Mouse (Mus musculus) stomach, postnatal 0 days (tissue): ENCODE results near the gene Gm21860. TPM values are rescaled to one million over a fixed set of nuclear protein-coding genes. Genes with fewer than 3 reads are reported as not detected.
"Not testable (repeated sequence)": the region's sequence is repeated elsewhere in the genome, so short reads cannot be mapped to it uniquely, and the experiment has no call there.

ENCODE experiments used
- ATAC-seq: fragments of 200-750 bp; cut with Nextera tagmentation; 2 replicates; pipeline ENCODE4 v1.8.0; 2017; ENCODE audit not compliant: low FRiP score, low TSS enrichment
- DNase-seq: peaks from one replicate; pipeline ENCODE4 v3.0.0-alpha.2; 2016; ENCODE audit warnings: low spot score
- H3K27ac ChIP-seq: fragments of 300-500 bp; sonication (generic); replicated peaks from 2 replicates; pipeline ENCODE4 v1.5.1; 2014; ENCODE audit warnings: mild to moderate bottlenecking, control low read depth
- H3K27me3 ChIP-seq: fragments of 300-500 bp; sonication (generic); 2 replicates; pipeline ENCODE4 v1.6.1; 2014; ENCODE audit warnings: low read length; ENCODE audit not compliant: control insufficient read depth, insufficient read depth
- H3K36me3 ChIP-seq: fragments of 300-500 bp; sonication (generic); 2 replicates; pipeline ENCODE4 v1.6.1; 2014; ENCODE audit warnings: low read length, mixed read lengths; ENCODE audit not compliant: control insufficient read depth, insufficient read depth
- H3K4me1 ChIP-seq: fragments of 300-500 bp; sonication (generic); replicated peaks from 2 replicates; pipeline ENCODE4 v1.6.1; 2014; ENCODE audit warnings: antibody characterized with exemption; ENCODE audit not compliant: control insufficient read depth, insufficient read depth
- H3K4me2 ChIP-seq: fragments of 300-500 bp; sonication (generic); replicated peaks from 2 replicates; pipeline ENCODE4 v1.6.1; 2014; ENCODE audit warnings: low read depth, mild to moderate bottlenecking, control low read depth, moderate library complexity
- H3K4me3 ChIP-seq: fragments of 300-500 bp; sonication (generic); 2 replicates; pipeline ENCODE4 v1.5.1; 2014; ENCODE audit warnings: low read depth, low read length, control low read depth
- H3K9ac ChIP-seq: fragments of 300-500 bp; sonication (generic); 2 replicates; pipeline ENCODE4 v1.6.1; 2014; ENCODE audit warnings: mild to moderate bottlenecking, low read length, control low read depth, mixed read lengths
- H3K9me3 ChIP-seq: fragments of 300-500 bp; sonication (generic); 2 replicates; pipeline ENCODE4 v1.6.1; 2016; ENCODE audit warnings: low read length; ENCODE audit not compliant: control insufficient read depth
- WGBS: fragments of 180-500 bp; shearing (Covaris S2); extraction: QIAGEN DNeasy Blood & Tissue Kit; methylation state at CpG from one replicate; pipeline ENCODE4 v1.1.7; 2014; 5-methylcytosine and 5-hydroxymethylcytosine counted together
- polyA plus RNA-seq: library from polyadenylated mRNA; unstranded; fragments of >200 nt; fragmentation: Nextera tagmentation; extraction: Ambion mirVana; gene quantifications from 2 replicates; pipeline ENCODE4 v1.2.1, GENCODE M21; 2015

The Gm21860 gene
- polyA plus RNA-seq, 1 experiment from 2014 or later, result not detected

DNA sequence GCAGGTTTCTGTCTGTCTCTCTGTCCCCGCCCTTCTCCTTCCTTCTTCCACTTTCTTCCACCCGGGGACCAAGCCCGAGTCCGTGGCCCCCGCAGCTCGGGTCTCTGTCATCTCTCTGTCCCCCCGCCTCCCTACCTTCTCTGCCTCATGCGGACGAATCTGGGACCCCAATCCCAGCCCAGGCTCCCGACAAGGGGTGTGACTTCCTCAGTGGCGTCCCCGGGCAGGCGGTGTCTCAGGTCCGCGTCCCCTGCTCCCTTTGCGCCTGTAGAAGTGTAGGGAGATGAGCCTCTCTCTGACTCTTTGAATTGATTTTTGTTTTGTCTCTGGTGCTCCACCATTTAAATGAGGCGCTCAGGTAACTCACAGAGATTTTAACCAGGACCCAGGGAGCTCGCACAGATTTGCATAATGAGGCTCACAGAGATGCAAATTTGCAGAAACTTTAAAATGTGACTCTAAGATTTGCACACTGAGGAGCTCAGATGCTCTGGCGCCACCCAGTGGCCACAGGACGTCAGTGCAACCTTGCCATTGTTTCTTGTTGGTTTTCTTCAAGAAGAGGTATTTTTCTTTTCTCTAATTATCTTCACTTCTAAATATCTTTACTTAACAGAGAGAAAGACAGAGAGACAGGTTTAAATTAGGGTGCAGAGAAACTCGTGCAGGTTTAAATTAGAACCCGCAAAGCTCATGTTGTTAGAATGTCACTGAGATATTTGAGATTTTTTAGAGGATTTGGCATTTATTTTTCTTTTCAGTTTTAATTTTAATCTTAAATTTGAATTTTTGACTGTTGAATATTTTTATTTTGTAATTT is 35.8 kb downstream of the Gm21860 start:
- H3K9me3 ChIP-seq, H3K4me3 ChIP-seq, H3K9ac ChIP-seq, H3K36me3 ChIP-seq, H3K27me3 ChIP-seq, H3K4me2 ChIP-seq, H3K27ac ChIP-seq, H3K4me1 ChIP-seq: not testable (repeated sequence)
- ATAC-seq (peak; percentile 87), DNase-seq (peak; percentile 41)
- WGBS, result 77% methylated on average over 14 of the region's 22 CpGs

DNA sequence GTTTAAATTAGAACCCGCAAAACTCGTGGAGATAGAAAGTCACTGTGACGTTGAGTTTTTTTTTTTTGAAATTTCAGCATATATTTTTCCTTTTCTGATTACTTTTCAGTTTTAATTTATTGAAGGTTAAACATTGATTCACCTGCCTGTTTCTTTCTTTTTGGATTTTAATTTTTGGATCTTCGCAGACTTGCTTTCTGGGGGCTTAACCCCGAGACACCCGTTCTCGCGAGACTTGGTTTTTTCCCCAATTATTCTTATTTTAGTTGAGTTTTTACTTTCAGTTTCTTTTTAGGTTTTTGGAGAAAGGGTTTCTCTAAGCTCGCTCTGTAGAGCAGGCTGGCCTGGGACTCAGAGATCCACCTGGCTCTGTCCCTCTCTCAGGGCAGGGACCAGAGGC is 36.6 kb downstream of the Gm21860 start:
- not testable (repeated sequence) for DNase-seq, ATAC-seq, H3K27me3 ChIP-seq, H3K4me1 ChIP-seq, H3K36me3 ChIP-seq, H3K9ac ChIP-seq, H3K27ac ChIP-seq, H3K9me3 ChIP-seq, H3K4me2 ChIP-seq, H3K4me3 ChIP-seq
- 84% methylated on average over 9 of the region's 9 CpGs for WGBS

DNA sequence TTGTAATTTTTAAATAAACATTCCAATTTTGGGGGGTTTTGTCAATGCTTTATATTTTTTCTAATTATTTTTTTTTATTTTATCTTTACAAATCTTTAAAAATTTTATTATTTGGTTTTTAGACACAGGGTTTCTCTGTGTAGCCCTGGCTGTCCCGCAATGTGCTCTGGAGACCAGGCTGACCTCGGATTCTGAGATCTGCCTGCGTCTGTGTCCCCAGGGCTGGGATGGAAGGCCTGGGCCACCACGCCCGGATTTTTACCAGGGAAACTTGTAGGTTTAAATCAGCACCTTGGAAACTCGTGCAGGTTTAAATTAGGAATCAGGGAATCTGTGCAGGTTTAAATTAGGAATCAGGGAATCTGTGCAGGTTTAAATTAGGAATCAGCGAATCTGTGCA is 37.1 kb downstream of the Gm21860 start:
- H3K4me1 ChIP-seq, H3K9ac ChIP-seq, H3K27me3 ChIP-seq, H3K9me3 ChIP-seq, H3K27ac ChIP-seq, ATAC-seq, H3K4me3 ChIP-seq, H3K4me2 ChIP-seq, DNase-seq, H3K36me3 ChIP-seq: not testable (repeated sequence)
- whole genome bisulfite sequencing, result 71% methylated on average over 7 of the region's 7 CpGs

Other genes with a start within 250 kb of the Gm21860 start
- gene Gm47283, start 29.9 kb upstream of the Gm21860 start, polyA plus RNA-seq, result not detected in 2 replicates
- not detected in 2 replicates for gene Gm21748, start 84.4 kb upstream of the Gm21860 start, polyA plus RNA-seq